Mouse (Mus musculus) neural tube, embryonic 11.5 days (tissue): ENCODE measurements around the gene Olfr373. TPM values are rescaled to one million over a fixed set of nuclear protein-coding genes. Genes with fewer than 3 reads are reported as not detected.
"Not testable (repeated sequence)": the region's sequence is repeated elsewhere in the genome, so short reads cannot be mapped to it uniquely, and the experiment has no call there.

Experiments
- ATAC-seq: fragments of 200-750 bp; cut with Nextera tagmentation; 2 replicates; pipeline ENCODE4 v1.8.0; 2017; ENCODE audit warnings: moderate number of reproducible peaks, mild to moderate bottlenecking, moderate TSS enrichment, moderate library complexity; ENCODE audit not compliant: insufficient read depth, low FRiP score, low TSS enrichment
- DNase-seq: peaks from one replicate; pipeline ENCODE4 v3.0.0-alpha.2; 2015; ENCODE audit warnings: low spot score
- H3K27ac ChIP-seq: fragments of 300-500 bp; sonication (generic); 2 replicates; pipeline ENCODE4 v1.5.1; 2014; ENCODE audit warnings: low read depth, mild to moderate bottlenecking, low read length
- H3K27me3 ChIP-seq: fragments of 300-500 bp; sonication (generic); 2 replicates; pipeline ENCODE4 v1.6.1; 2014; ENCODE audit warnings: mild to moderate bottlenecking, low read length, mixed read lengths; ENCODE audit not compliant: control insufficient read depth, insufficient read depth
- H3K36me3 ChIP-seq: fragments of 300-500 bp; sonication (generic); 2 replicates; pipeline ENCODE4 v1.6.1; 2014; ENCODE audit warnings: mild to moderate bottlenecking, low read length, moderate library complexity, mixed read lengths; ENCODE audit not compliant: control insufficient read depth, insufficient read depth
- H3K4me1 ChIP-seq: fragments of 300-500 bp; sonication (generic); 2 replicates; pipeline ENCODE4 v1.6.1; 2014; ENCODE audit warnings: low read length, mixed read lengths; ENCODE audit not compliant: control insufficient read depth, insufficient read depth
- H3K4me2 ChIP-seq: fragments of 300-500 bp; sonication (generic); 2 replicates; pipeline ENCODE4 v1.6.1; 2014; ENCODE audit warnings: low read depth, mild to moderate bottlenecking, moderate library complexity
- H3K4me3 ChIP-seq: fragments of 300-500 bp; sonication (generic); 2 replicates; pipeline ENCODE4 v1.5.1; 2014; ENCODE audit warnings: low read depth, low read length
- H3K9ac ChIP-seq: fragments of 300-500 bp; sonication (generic); 2 replicates; pipeline ENCODE4 v1.6.1; 2014; ENCODE audit warnings: mild to moderate bottlenecking, low read length
- H3K9me3 ChIP-seq: fragments of 300-500 bp; sonication (generic); 2 replicates; pipeline ENCODE4 v1.6.1; 2016; ENCODE audit warnings: low read length; ENCODE audit not compliant: control insufficient read depth
- WGBS: fragments of 180-500 bp; shearing (Covaris S2); extraction: QIAGEN DNeasy Blood & Tissue Kit; methylation state at CpG from one replicate; pipeline ENCODE4 v1.1.7; 2014; 5-methylcytosine and 5-hydroxymethylcytosine counted together
- polyA plus RNA-seq: library from polyadenylated mRNA; unstranded; fragments of >200 nt; fragmentation: Nextera tagmentation; extraction: Ambion mirVana; gene quantifications from 2 replicates; pipeline ENCODE4 v1.2.1, GENCODE M21; 2014

Olfr373 gene
- not detected in 2 replicates for polyA plus RNA-seq

GRCm38 (mm10) chr8:72082877-72083276 lies at the start of gene Olfr373:
TSS of gene Olfr373 (plus strand) at chr8:72083177.
- not testable (repeated sequence) for H3K4me2 ChIP-seq, ATAC-seq, H3K9me3 ChIP-seq, DNase-seq, H3K36me3 ChIP-seq, H3K4me1 ChIP-seq, H3K27ac ChIP-seq, H3K4me3 ChIP-seq, H3K27me3 ChIP-seq, H3K9ac ChIP-seq

- H3K27ac ChIP-seq, H3K4me3 ChIP-seq, H3K4me2 ChIP-seq, H3K36me3 ChIP-seq, H3K9ac ChIP-seq, H3K9me3 ChIP-seq, ATAC-seq, H3K4me1 ChIP-seq, DNase-seq, H3K27me3 ChIP-seq: not testable (repeated sequence)
- 86% methylated on average over 4 of the region's 4 CpGs for WGBS
These were observed 42.1 kb upstream of the Olfr373 start, which contains the start of gene Olfr372 for GRCm38 (mm10) chr8:72040918-72041317. TSS of gene Olfr372 (plus strand) at chr8:72041218.

GRCm38 (mm10) chr8:72042493-72042892 lies 40.5 kb upstream of the Olfr373 start:
- Histone ChIP-seq H3K4me2 (no peak overlapping the region), H3K9me3 (no peaks in the 10 kb centered on the region), H3K4me3 (no peak overlapping the region), H3K9ac (no peak overlapping the region), H3K36me3 (no peaks in the 10 kb centered on the region), H3K27me3 (no peaks in the 10 kb centered on the region), H3K4me1 (no peaks in the 10 kb centered on the region), H3K27ac (no peak overlapping the region)
- WGBS, result 78% methylated on average over 1 of the region's 1 CpGs
- ATAC-seq (no peak), DNase-seq (no peak)

GRCm38 (mm10) chr8:72054633-72055032 lies 28.3 kb upstream of the Olfr373 start:
- not testable (repeated sequence) for H3K36me3 ChIP-seq, H3K27me3 ChIP-seq, H3K9ac ChIP-seq, DNase-seq, H3K9me3 ChIP-seq, H3K4me1 ChIP-seq, ATAC-seq, H3K27ac ChIP-seq, H3K4me3 ChIP-seq, H3K4me2 ChIP-seq

GRCm38 (mm10) chr8:72057643-72058042 lies 25.3 kb upstream of the Olfr373 start:
- not testable (repeated sequence) for H3K4me3 ChIP-seq, H3K27me3 ChIP-seq, ATAC-seq, H3K36me3 ChIP-seq, H3K4me1 ChIP-seq, DNase-seq, H3K27ac ChIP-seq, H3K9ac ChIP-seq, H3K9me3 ChIP-seq, H3K4me2 ChIP-seq
- WGBS, result 83% methylated on average over 3 of the region's 4 CpGs

GRCm38 (mm10) chr8:72066819-72067399 lies 16.1 kb upstream of the Olfr373 start:
- H3K36me3 ChIP-seq, H3K9ac ChIP-seq, H3K9me3 ChIP-seq, DNase-seq, H3K27ac ChIP-seq, ATAC-seq, H3K27me3 ChIP-seq, H3K4me2 ChIP-seq, H3K4me3 ChIP-seq, H3K4me1 ChIP-seq: not testable (repeated sequence)
- 100% methylated on average over 1 of the region's 1 CpGs for WGBS

GRCm38 (mm10) chr8:72084744-72085143 lies 1.8 kb downstream of the Olfr373 start:
- Histone ChIP-seq H3K4me3 (no peak overlapping the region), H3K36me3 (no peaks in the 10 kb centered on the region), H3K9me3 (no peaks in the 10 kb centered on the region), H3K9ac (no peak overlapping the region), H3K27ac (no peak overlapping the region), H3K27me3 (no peaks in the 10 kb centered on the region), H3K4me2 (no peak overlapping the region), H3K4me1 (no peaks in the 10 kb centered on the region)
- DNase-seq (no peak), ATAC-seq (no peak)
- WGBS, result 78% methylated on average over 5 of the region's 5 CpGs

- H3K27me3 ChIP-seq, H3K4me1 ChIP-seq, H3K9ac ChIP-seq, H3K4me3 ChIP-seq, H3K36me3 ChIP-seq, ATAC-seq, H3K9me3 ChIP-seq, DNase-seq, H3K4me2 ChIP-seq, H3K27ac ChIP-seq: not testable (repeated sequence)
- 85% methylated on average over 3 of the region's 3 CpGs for WGBS
These were observed 4.6 kb downstream of the Olfr373 start for GRCm38 (mm10) chr8:72087611-72088010.

GRCm38 (mm10) chr8:72096721-72097120 lies 13.7 kb downstream of the Olfr373 start:
- not testable (repeated sequence) for H3K27ac ChIP-seq, H3K9me3 ChIP-seq, H3K9ac ChIP-seq, ATAC-seq, H3K4me2 ChIP-seq, H3K4me1 ChIP-seq, H3K4me3 ChIP-seq, H3K27me3 ChIP-seq, DNase-seq, H3K36me3 ChIP-seq
